Mouse (Mus musculus): Measurements from ENCODE around the gene Dtd1.
A peak's percentile ranks its signal among the peaks of the same experiment; 100 is the strongest.

The Dtd1 gene

GRCm38 (mm10) chr2:144715211-144715768 is 115.6 kb downstream of the Dtd1 start:
- DNase-seq (ENCODE audit: low spot score in 2 of 2), result no peak

- DNase-seq (ENCODE audit: low spot score in 2 of 2), result no peak
Observed at GRCm38 (mm10) chr2:144716248-144716647, 116.6 kb downstream of the Dtd1 start.

GRCm38 (mm10) chr2:144718273-144718672 is 118.6 kb downstream of the Dtd1 start:
- no peak for DNase-seq (ENCODE audit: low spot score in 2 of 2)

GRCm38 (mm10) chr2:144719294-144719693 is 119.6 kb downstream of the Dtd1 start:
- no peak for DNase-seq (ENCODE audit: low spot score in 2 of 2)

GRCm38 (mm10) chr2:144719718-144720117 is 120.0 kb downstream of the Dtd1 start:
- no peak for DNase-seq (ENCODE audit: low spot score in 2 of 2)

GRCm38 (mm10) chr2:144720407-144720959 is 120.8 kb downstream of the Dtd1 start:
- no peak for DNase-seq (ENCODE audit: low spot score in 2 of 2)

- DNase-seq (ENCODE audit: low spot score in 2 of 2), result no peak
Observed at GRCm38 (mm10) chr2:144724679-144725078, 125.0 kb downstream of the Dtd1 start.

GRCm38 (mm10) chr2:144727136-144727535 is 127.4 kb downstream of the Dtd1 start:
- no peak for DNase-seq (ENCODE audit: low spot score in 2 of 2)

- no peak for DNase-seq (ENCODE audit: low spot score in 2 of 2)
Observed at GRCm38 (mm10) chr2:144729776-144730175, 130.1 kb downstream of the Dtd1 start.

GRCm38 (mm10) chr2:144738161-144738560 is 138.5 kb downstream of the Dtd1 start:
- DNase-seq (ENCODE audit: low spot score in 2 of 2), result no peak

GRCm38 (mm10) chr2:144738576-144738975 is 138.9 kb downstream of the Dtd1 start:
- DNase-seq (ENCODE audit: low spot score in 2 of 2), result no peak

GRCm38 (mm10) chr2:144740577-144740997 is 140.9 kb downstream of the Dtd1 start:
- no peak for DNase-seq (ENCODE audit: low spot score in 2 of 2)

- DNase-seq (ENCODE audit: low spot score in 2 of 2), result no peak
Observed at GRCm38 (mm10) chr2:144741973-144742372, 142.3 kb downstream of the Dtd1 start.

- DNase-seq (ENCODE audit: low spot score in 2 of 2), result no peak
Observed at GRCm38 (mm10) chr2:144743316-144743715, 143.6 kb downstream of the Dtd1 start.

- no peak for DNase-seq (ENCODE audit: low spot score in 2 of 2)
Observed at GRCm38 (mm10) chr2:144745266-144745665, 145.6 kb downstream of the Dtd1 start.

- peak in 1 of 2 experiments; percentile 18 for DNase-seq (ENCODE audit: low spot score in 2 of 2)
Observed at GRCm38 (mm10) chr2:144746046-144746783, 146.5 kb downstream of the Dtd1 start.

- no peak for DNase-seq (ENCODE audit: low spot score in 2 of 2)
Observed at GRCm38 (mm10) chr2:144753604-144754003, 153.9 kb downstream of the Dtd1 start.

GRCm38 (mm10) chr2:144755016-144755415 is 155.3 kb downstream of the Dtd1 start:
- DNase-seq (ENCODE audit: low spot score in 2 of 2), result no peak

- DNase-seq (ENCODE audit: low spot score in 2 of 2), result no peak
Observed at GRCm38 (mm10) chr2:144760666-144761065, 161.0 kb downstream of the Dtd1 start.

GRCm38 (mm10) chr2:144763706-144764105 is 164.0 kb downstream of the Dtd1 start:
- DNase-seq (ENCODE audit: low spot score in 2 of 2), result no peak

- no peak for DNase-seq (ENCODE audit: low spot score in 2 of 2)
Observed at GRCm38 (mm10) chr2:144764116-144764788, 164.6 kb downstream of the Dtd1 start.

- DNase-seq (ENCODE audit: low spot score in 2 of 2), result no peak
Observed at GRCm38 (mm10) chr2:144765219-144765618, 165.5 kb downstream of the Dtd1 start.
